15 mouse cellular contexts compared by ENCODE assay signal in genomic region chr3:130935926-130936315, GRCm38 (mm10).
DNase-seq lines count a peak whose midpoint lies in the region; ATAC-seq and TF ChIP-seq lines count a peak whose summit lies in the region.
"Had no signal": no experiment of that assay in that cellular context is flagged by ENCODE, and none has a peak within 500 bp of the region (broad histone marks: within the 10 kb centered on the region; RNA-seq: fewer than 3 reads in every experiment).

No protein-coding gene starts in this region.

- H3K79me2 ChIP-seq in heart, adult 2 months (replicated peaks; ENCODE audit: control insufficient read depth, insufficient read depth, low read length): no peaks in the 10 kb centered on the region

- H3K4me3 ChIP-seq in forebrain, embryonic 10.5 days: no peak overlapping the region
- no peak overlapping the region for H3K4me3 ChIP-seq in forebrain, embryonic 16.5 days (replicated peaks; ENCODE audit: low read length)
- H3K4me3 ChIP-seq in heart, postnatal 0 days (ENCODE audit: low read depth, low read length): no peak overlapping the region
- H3K4me3 ChIP-seq in heart, adult 2 months: no peak overlapping the region
- no peak overlapping the region for H3K4me3 ChIP-seq in liver, postnatal 0 days (ENCODE audit: low read depth, low read length)
- H3K4me3 ChIP-seq: neural tube, embryonic 13.5 days had no signal

- no peak for DNase-seq in forebrain, embryonic 10.5 days (ENCODE audit: extremely low spot score, low spot score)
- DNase-seq in heart, postnatal 0 days (ENCODE audit: low spot score): no peak
- no peak for DNase-seq in heart, adult 2 months
- DNase-seq in thymus, postnatal 36 days: peak; percentile 52 to 54
- DNase-seq in thymus, postnatal 25 days: no peak
- DNase-seq in kidney, adult 8-10 months: no peak
- DNase-seq in liver, postnatal 0 days: no peak
- DNase-seq: adrenal gland, postnatal 25 days; cerebellum, adult 8-10 months; gastrocnemius, postnatal 36 days; kidney, adult 9 months had no signal

- H3K4me1 ChIP-seq in forebrain, embryonic 10.5 days: peaks cover 19% of the 10 kb centered on the region
- no peaks in the 10 kb centered on the region for H3K4me1 ChIP-seq in forebrain, embryonic 16.5 days (replicated peaks; ENCODE audit: control insufficient read depth, insufficient read depth, low read length)
- H3K4me1 ChIP-seq in heart, postnatal 0 days (ENCODE audit: control insufficient read depth, insufficient read depth): 0 out of 2 replicates have a peak, but pooled peaks cover 3% of the 10 kb centered on the region
- no peaks in the 10 kb centered on the region for H3K4me1 ChIP-seq in heart, adult 2 months (ENCODE audit: control insufficient read depth, insufficient read depth, low read length)
- no peaks in the 10 kb centered on the region for H3K4me1 ChIP-seq in liver, postnatal 0 days (ENCODE audit: insufficient read depth)
- H3K4me1 ChIP-seq: neural tube, embryonic 13.5 days had no signal

- H3K4me2 ChIP-seq in forebrain, embryonic 16.5 days (ENCODE audit: low read length): no peak overlapping the region
- H3K4me2 ChIP-seq in heart, postnatal 0 days (ENCODE audit: low read depth, low read length): no peak overlapping the region; the same call in 1 of the 2 replicates
- no peak overlapping the region for H3K4me2 ChIP-seq in liver, postnatal 0 days (ENCODE audit: low read depth, low read length)
- H3K4me2 ChIP-seq: neural tube, embryonic 13.5 days had no signal

- H3K9ac ChIP-seq in forebrain, embryonic 16.5 days (replicated peaks; ENCODE audit: low read depth, low read length): no peak overlapping the region
- no peak overlapping the region; the same call in 1 of the 2 replicates for H3K9ac ChIP-seq in heart, postnatal 0 days (replicated peaks; ENCODE audit: low read depth, low read length)
- H3K9ac ChIP-seq in heart, adult 2 months (ENCODE audit: low read depth, low read length): no peak overlapping the region
- no peak overlapping the region for H3K9ac ChIP-seq in liver, postnatal 0 days (replicated peaks)
- H3K9ac ChIP-seq: neural tube, embryonic 13.5 days had no signal

- peak overlapping the region; percentile 31; the same call in 1 of the 2 replicates for H3K27ac ChIP-seq in forebrain, embryonic 10.5 days
- no peak overlapping the region for H3K27ac ChIP-seq in forebrain, embryonic 16.5 days (ENCODE audit: low read length)
- H3K27ac ChIP-seq in heart, postnatal 0 days (ENCODE audit: low read depth): peak overlapping the region; percentile 12; the same call in 1 of the 2 replicates
- no peak overlapping the region for H3K27ac ChIP-seq in heart, adult 2 months
- H3K27ac ChIP-seq in liver, postnatal 0 days (ENCODE audit: low read depth): no peak overlapping the region
- H3K27ac ChIP-seq: hindbrain, postnatal 0 days; neural tube, embryonic 13.5 days had no signal

- intact Hi-C loops in heart, adult 2 months (cut with DNase I): no loop called here

- WGBS in forebrain, embryonic 10.5 days: 85% methylated on average over 11 of the region's 11 CpGs
- WGBS in forebrain, embryonic 16.5 days: 87% methylated on average over 11 of the region's 11 CpGs
- WGBS in heart, postnatal 0 days: 40% methylated on average over 11 of the region's 11 CpGs
- WGBS in heart, adult 2 months: 65% methylated on average over 11 of the region's 11 CpGs
- WGBS in liver, postnatal 0 days (ENCODE audit: insufficient replicate concordance): 71% methylated on average over 11 of the region's 11 CpGs

- TF ChIP-seq POLR2A in heart, adult 2 months (IDR thresholded peaks at IDR 0.05; ENCODE audit: insufficient read depth, low read depth, low read length): no peak

- no peak for TF ChIP-seq CTCF in heart, postnatal 0 days (IDR thresholded peaks at IDR 0.05; ENCODE audit: low read depth)
- no peak for TF ChIP-seq CTCF in heart, adult 2 months (IDR thresholded peaks at IDR 0.05)
- no peak for TF ChIP-seq CTCF in liver, postnatal 0 days (IDR thresholded peaks at IDR 0.05; ENCODE audit: low read depth)

- no peaks in the 10 kb centered on the region for H3K9me3 ChIP-seq in forebrain, embryonic 10.5 days
- no peaks in the 10 kb centered on the region for H3K9me3 ChIP-seq in forebrain, embryonic 16.5 days (ENCODE audit: control insufficient read depth, low read length)
- no peaks in the 10 kb centered on the region for H3K9me3 ChIP-seq in heart, postnatal 0 days (replicated peaks; ENCODE audit: control insufficient read depth, low read length)
- H3K9me3 ChIP-seq in liver, postnatal 0 days (ENCODE audit: low read length): no peaks in the 10 kb centered on the region
- H3K9me3 ChIP-seq: neural tube, embryonic 13.5 days had no signal

- peaks cover 12% of the 10 kb centered on the region; the same call in 1 of the 2 replicates for H3K27me3 ChIP-seq in forebrain, embryonic 10.5 days (ENCODE audit: poor library complexity, severe bottlenecking)
- H3K27me3 ChIP-seq in forebrain, embryonic 16.5 days (replicated peaks; ENCODE audit: control insufficient read depth, insufficient read depth, low read length): no peaks in the 10 kb centered on the region
- no peaks in the 10 kb centered on the region for H3K27me3 ChIP-seq in heart, postnatal 0 days (ENCODE audit: control insufficient read depth, insufficient read depth, low read length)
- no peaks in the 10 kb centered on the region for H3K27me3 ChIP-seq in heart, adult 2 months (ENCODE audit: control insufficient read depth, insufficient read depth, low read length)
- H3K27me3 ChIP-seq in liver, postnatal 0 days (ENCODE audit: insufficient read depth, low read length): no peaks in the 10 kb centered on the region
- H3K27me3 ChIP-seq: neural tube, embryonic 13.5 days had no signal

- no peak for TF ChIP-seq EP300 in heart, postnatal 0 days (IDR thresholded peaks at IDR 0.05; ENCODE audit: low read depth)
- TF ChIP-seq EP300 in heart, adult 2 months (IDR thresholded peaks at IDR 0.05; ENCODE audit: insufficient read depth, low read depth, low read length): no peak
- no peak for TF ChIP-seq EP300 in liver, postnatal 0 days (IDR thresholded peaks at IDR 0.05; ENCODE audit: low read depth)

- H3K36me3 ChIP-seq in forebrain, embryonic 10.5 days (replicated peaks): no peaks in the 10 kb centered on the region
- no peaks in the 10 kb centered on the region for H3K36me3 ChIP-seq in forebrain, embryonic 16.5 days (ENCODE audit: control insufficient read depth, insufficient read depth)
- H3K36me3 ChIP-seq in heart, postnatal 0 days (replicated peaks; ENCODE audit: control insufficient read depth, insufficient read depth, low read length): no peaks in the 10 kb centered on the region
- H3K36me3 ChIP-seq in heart, adult 2 months (ENCODE audit: control insufficient read depth, insufficient read depth, low read length): no peaks in the 10 kb centered on the region
- no peaks in the 10 kb centered on the region for H3K36me3 ChIP-seq in liver, postnatal 0 days (replicated peaks; ENCODE audit: insufficient read depth, low read length)
- H3K36me3 ChIP-seq: neural tube, embryonic 13.5 days had no signal

- ATAC-seq in forebrain, embryonic 16.5 days: no peak
- ATAC-seq in heart, postnatal 0 days (ENCODE audit: insufficient read depth, low read depth): no peak
- no peak for ATAC-seq in liver, postnatal 0 days
- ATAC-seq: activated CD4-positive, CD25-positive, alpha-beta regulatory T cell, adult 4 months; hindbrain, postnatal 0 days had no signal

Comparison
In these comparisons a context has a peak if more than half of its experiments do, and no peak if none do; other contexts are left out.
1. DNase-seq: peak in thymus, postnatal 36 days (2 of 2); none in forebrain, embryonic 10.5 days (single experiment), heart, postnatal 0 days (single experiment), heart, adult 2 months (0 of 2), thymus, postnatal 25 days (single experiment), kidney, adult 8-10 months (0 of 2) and liver, postnatal 0 days (single experiment).
2. H3K27ac ChIP-seq: peak in forebrain, embryonic 10.5 days (single experiment) and heart, postnatal 0 days (single experiment); none in forebrain, embryonic 16.5 days (single experiment), heart, adult 2 months (single experiment) and liver, postnatal 0 days (single experiment).